Mouse (Mus musculus) forebrain, postnatal 0 days (tissue): ENCODE measurements at regions not wholly inside any gene's neighbourhood (a gene's known extent, or its start where the extent isn't known, plus 50 kb on each side); places are given as distances from the start of the nearest gene placed in this dataset.

Experiments used
- ATAC-seq: fragments of 200-750 bp; cut with Nextera tagmentation; 2 replicates; pipeline ENCODE4 v1.8.0; 2017; ENCODE audit warnings: mild to moderate bottlenecking, moderate library complexity
- DNase-seq: peaks from one replicate; pipeline ENCODE4 v3.0.0-alpha.2; 2015
- H3K27ac ChIP-seq: fragments of 300-500 bp; sonication (generic); 2 replicates; pipeline ENCODE4 v1.5.1; 2014; ENCODE audit warnings: low read depth, mild to moderate bottlenecking, antibody characterized with exemption, low read length, moderate library complexity, mixed read lengths
- H3K27me3 ChIP-seq: fragments of 300-500 bp; sonication (generic); 2 replicates; pipeline ENCODE4 v1.6.1; 2014; ENCODE audit warnings: mild to moderate bottlenecking, low read length, mixed read lengths; ENCODE audit not compliant: insufficient read depth
- H3K36me3 ChIP-seq: fragments of 300-500 bp; sonication (generic); 2 replicates; pipeline ENCODE4 v1.6.1; 2014; ENCODE audit warnings: mild to moderate bottlenecking, moderate library complexity; ENCODE audit not compliant: insufficient read depth
- H3K4me1 ChIP-seq: fragments of 300-500 bp; sonication (generic); 2 replicates; pipeline ENCODE4 v1.6.1; 2014; ENCODE audit warnings: antibody characterized with exemption; ENCODE audit not compliant: insufficient read depth
- H3K4me2 ChIP-seq: fragments of 300-500 bp; sonication (generic); 2 replicates; pipeline ENCODE4 v1.6.1; 2014; ENCODE audit warnings: low read depth, mild to moderate bottlenecking, moderate library complexity
- H3K4me3 ChIP-seq: fragments of 300-500 bp; sonication (generic); 2 replicates; pipeline ENCODE4 v1.5.1; 2014; ENCODE audit warnings: low read depth, low read length, mixed read lengths
- H3K9ac ChIP-seq: fragments of 300-500 bp; sonication (generic); 2 replicates; pipeline ENCODE4 v1.6.1; 2014; ENCODE audit warnings: mild to moderate bottlenecking
- H3K9me3 ChIP-seq: fragments of 300-500 bp; sonication (generic); 2 replicates; pipeline ENCODE4 v1.6.1; 2016; ENCODE audit warnings: low read length
- CTCF ChIP-seq: sonication (generic); IDR thresholded peaks from 2 replicates; pipeline ENCODE4 v1.5.1; 2016; ENCODE audit warnings: antibody characterized with exemption, control low read depth, low read depth
- WGBS: fragments of 180-500 bp; shearing (Covaris S2); extraction: QIAGEN DNeasy Blood & Tissue Kit; methylation state at CpG from one replicate; pipeline ENCODE4 v1.1.7; 2014; 5-methylcytosine and 5-hydroxymethylcytosine counted together

- no peaks in the 10 kb centered on the region for H3K36me3 ChIP-seq
- H3K9ac ChIP-seq, result no peak overlapping the region
- H3K9me3 ChIP-seq, result no peaks in the 10 kb centered on the region
- no peak overlapping the region for H3K4me2 ChIP-seq
- no peaks in the 10 kb centered on the region for H3K4me1 ChIP-seq
- no peak overlapping the region for H3K27ac ChIP-seq
- H3K27me3 ChIP-seq, result peaks cover 13% of the 10 kb centered on the region
- no peak for DNase-seq
- 15% methylated on average over 2 of the region's 2 CpGs for WGBS
- no peak overlapping the region for H3K4me3 ChIP-seq
- no peak for TF ChIP-seq CTCF
- no peak for ATAC-seq
These were observed 54.3 kb upstream of the Htatip2 start for GRCm38 (mm10) chr7:49704635-49705034.

- Histone ChIP-seq H3K27ac (no peak overlapping the region), H3K4me3 (no peak overlapping the region), H3K36me3 (no peaks in the 10 kb centered on the region), H3K4me2 (no peak overlapping the region), H3K27me3 (peaks cover 14% of the 10 kb centered on the region), H3K4me1 (no peaks in the 10 kb centered on the region), H3K9ac (no peak overlapping the region), H3K9me3 (no peaks in the 10 kb centered on the region)
- TF ChIP-seq CTCF, result no peak
- WGBS, result 14% methylated on average over 8 of the region's 8 CpGs
- DNase-seq (no peak), ATAC-seq (no peak)
These were observed 58.2 kb upstream of the Htatip2 start for GRCm38 (mm10) chr7:49700734-49701133.

- Histone ChIP-seq H3K4me3 (no peak overlapping the region), H3K4me2 (no peak overlapping the region)
- 32% methylated on average over 15 of the region's 15 CpGs for WGBS
These were observed 58.9 kb upstream of the Htatip2 start for GRCm38 (mm10) chr7:49700024-49700390.

DNA sequence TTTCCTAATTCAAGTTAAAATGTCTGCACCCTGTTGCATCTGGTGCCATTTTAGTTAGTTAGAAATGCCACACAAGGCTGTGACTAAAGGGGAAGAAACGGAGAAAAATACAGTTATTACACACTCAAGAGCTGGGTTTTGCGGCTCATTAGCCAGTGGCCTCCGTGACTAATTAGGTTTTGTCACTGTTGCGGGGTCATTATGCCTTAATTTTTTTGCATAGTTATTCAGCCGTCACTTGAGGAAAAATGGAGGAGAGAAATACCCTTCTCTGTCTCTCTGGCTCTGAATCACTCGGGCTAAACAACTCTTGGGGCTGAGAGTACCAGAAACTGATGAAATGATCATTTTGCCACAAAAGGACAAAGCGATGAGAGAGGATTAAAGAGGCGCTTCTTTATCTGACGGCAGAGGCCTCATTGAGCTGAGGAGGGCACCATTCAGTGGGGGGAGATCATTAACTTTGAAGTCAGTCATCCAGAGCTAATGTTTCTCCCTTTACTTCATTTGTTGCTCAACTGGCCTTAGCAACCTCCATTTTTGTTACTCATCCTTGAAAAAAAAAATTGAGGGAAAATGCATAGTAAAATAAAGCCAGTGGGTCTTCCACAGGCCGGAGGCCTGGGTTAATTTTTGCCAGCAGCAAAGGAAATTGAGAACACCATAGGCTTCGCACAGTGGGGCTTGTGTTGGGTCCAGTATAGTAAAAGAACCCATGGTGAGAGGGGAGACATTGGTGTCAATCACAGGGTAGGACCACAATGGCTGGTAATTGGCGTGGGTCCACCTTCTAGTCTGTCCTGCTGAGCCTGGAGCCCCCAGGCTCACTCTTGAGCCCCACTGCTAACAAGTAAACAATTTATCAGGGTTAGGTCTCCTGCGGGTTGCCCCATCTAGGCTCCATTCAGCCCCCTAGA lies 59.5 kb upstream of the Htatip2 start:
- H3K36me3 ChIP-seq, result no peaks in the 10 kb centered on the region
- 0 out of 2 replicates have a peak, but pooled peaks have one; percentile 20 for ATAC-seq
- DNase-seq, result no peak
- 16% methylated on average over 13 of the region's 13 CpGs for WGBS
- no peak overlapping the region for H3K27ac ChIP-seq
- no peaks in the 10 kb centered on the region for H3K9me3 ChIP-seq
- TF ChIP-seq CTCF, result no peak
- no peak overlapping the region for H3K9ac ChIP-seq
- H3K4me2 ChIP-seq, result no peak overlapping the region
- peaks cover 13% of the 10 kb centered on the region for H3K27me3 ChIP-seq
- H3K4me1 ChIP-seq, result no peaks in the 10 kb centered on the region
- no peak overlapping the region for H3K4me3 ChIP-seq

More at GRCm38 (mm10) chr7:49700024-49700390, 58.9 kb upstream of the Htatip2 start:
- no peaks in the 10 kb centered on the region for H3K9me3 ChIP-seq
- H3K27ac ChIP-seq, result no peak overlapping the region
- TF ChIP-seq CTCF, result no peak
- DNase-seq (no peak), ATAC-seq (no peak)
- no peak overlapping the region for H3K9ac ChIP-seq
- H3K36me3 ChIP-seq, result no peaks in the 10 kb centered on the region
- no peaks in the 10 kb centered on the region for H3K4me1 ChIP-seq
- peaks cover 13% of the 10 kb centered on the region for H3K27me3 ChIP-seq

- Histone ChIP-seq H3K36me3 (no peaks in the 10 kb centered on the region), H3K9ac (no peak overlapping the region), H3K27me3 (peaks cover 13% of the 10 kb centered on the region), H3K9me3 (no peaks in the 10 kb centered on the region), H3K27ac (no peak overlapping the region), H3K4me1 (no peaks in the 10 kb centered on the region), H3K4me2 (no peak overlapping the region), H3K4me3 (no peak overlapping the region)
- DNase-seq, result no peak
- TF ChIP-seq CTCF, result no peak
- 8% methylated on average over 6 of the region's 6 CpGs for WGBS
- ATAC-seq, result no peak
These were observed 59.6 kb upstream of the Dbx1 start for GRCm38 (mm10) chr7:49696228-49696627.

DNA sequence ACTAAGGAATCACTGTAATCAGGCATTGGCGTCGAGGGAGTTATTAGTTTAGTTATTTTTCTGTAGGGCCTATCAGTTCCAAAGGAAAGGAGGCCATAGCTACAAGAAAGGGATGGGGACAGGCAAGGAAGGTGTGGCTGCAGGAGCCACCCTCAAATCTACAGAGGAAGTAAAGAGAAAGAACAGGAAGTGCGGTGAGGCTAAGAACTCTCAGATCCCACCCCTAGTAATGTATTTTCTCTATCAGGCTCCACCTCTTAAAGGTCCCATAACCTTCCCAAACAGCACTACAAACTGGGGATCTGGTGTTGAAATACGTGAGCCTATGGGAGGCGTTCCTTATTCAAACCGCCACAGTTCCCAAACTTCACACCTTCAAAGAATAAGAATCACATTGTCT lies 52.9 kb upstream of the Dbx1 start:
- no peak overlapping the region for H3K4me2 ChIP-seq
- no peak overlapping the region for H3K4me3 ChIP-seq
- peaks cover 48% of the 10 kb centered on the region for H3K27me3 ChIP-seq
- H3K9me3 ChIP-seq, result no peaks in the 10 kb centered on the region
- no peaks in the 10 kb centered on the region for H3K36me3 ChIP-seq
- H3K4me1 ChIP-seq, result no peaks in the 10 kb centered on the region
- no peak for DNase-seq
- H3K27ac ChIP-seq, result no peak overlapping the region
- no peak for ATAC-seq
- H3K9ac ChIP-seq, result no peak overlapping the region
- TF ChIP-seq CTCF, result no peak
- WGBS, result 41% methylated on average over 6 of the region's 6 CpGs

DNA sequence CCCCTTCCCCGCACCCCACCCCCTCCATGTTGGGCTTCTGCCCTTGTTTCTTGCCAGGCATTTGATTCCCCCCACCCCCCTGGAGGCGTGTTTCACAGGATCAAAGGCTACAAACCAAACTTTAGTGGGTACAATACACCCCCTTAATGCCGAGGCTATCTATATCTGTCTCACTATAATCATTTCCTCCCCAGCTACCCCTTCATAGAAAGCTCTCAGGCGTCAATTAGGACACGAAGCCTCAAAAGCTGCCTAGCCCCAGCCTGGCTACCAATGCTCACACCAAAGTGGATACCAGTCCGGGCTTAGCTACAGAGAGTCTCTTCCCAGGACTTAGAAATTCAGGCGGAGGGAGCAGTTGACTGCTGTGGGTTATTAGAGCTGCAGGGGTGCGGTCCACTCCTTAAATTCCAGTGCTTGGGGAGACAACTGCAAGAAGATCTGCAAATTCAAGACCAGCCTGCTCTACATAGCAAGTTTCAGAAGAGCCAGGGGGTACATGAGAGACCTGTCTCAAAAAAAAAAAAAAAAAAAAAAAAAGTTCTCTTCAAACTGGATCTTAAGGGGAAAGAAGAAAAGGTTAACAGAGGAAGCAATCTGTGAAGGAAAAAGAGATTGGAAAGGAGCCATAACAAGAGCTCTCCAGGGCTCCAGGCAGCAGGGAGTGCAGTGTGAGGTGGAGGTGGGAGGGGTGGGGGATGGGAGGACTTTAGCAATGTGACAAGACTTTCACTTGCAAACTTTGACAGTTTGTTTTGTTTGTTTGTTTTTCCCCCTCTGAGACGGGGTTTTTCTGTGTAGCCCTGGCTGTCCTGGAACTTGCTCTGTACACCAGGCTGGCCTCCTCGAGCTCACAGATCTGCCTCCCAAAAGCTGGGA lies 52.1 kb upstream of the Dbx1 start:
- DNase-seq (no peak), ATAC-seq (no peak)
- Histone ChIP-seq H3K4me1 (no peaks in the 10 kb centered on the region), H3K27ac (no peak overlapping the region), H3K27me3 (peaks cover 56% of the 10 kb centered on the region), H3K4me3 (no peak overlapping the region), H3K9ac (no peak overlapping the region), H3K4me2 (no peak overlapping the region), H3K9me3 (no peaks in the 10 kb centered on the region), H3K36me3 (no peaks in the 10 kb centered on the region)
- no peak for TF ChIP-seq CTCF
- 9% methylated on average over 10 of the region's 10 CpGs for WGBS
